Mouse (Mus musculus) MEL (cell line): ENCODE data around the gene Cd86. TPM values are rescaled to one million over a fixed set of nuclear protein-coding genes. Genes with fewer than 3 reads are reported as not detected.

Experiments
- DNase-seq: peaks from one replicate; pipeline ENCODE4 v3.0.0; 2011; ENCODE audit warnings: low read depth, low spot score
- H3K27ac ChIP-seq: 2 replicates; pipeline ENCODE4 v1.5.1; 2012; ENCODE audit warnings: low read depth, mild to moderate bottlenecking, control low read depth, low read length, moderate library complexity; ENCODE audit not compliant: control insufficient read depth
- H3K27me3 ChIP-seq, 2 experiments: fragments of 150-350 bp in 1 of 2; sonication (generic) in 1 of 2; 2 replicates each; pipeline ENCODE4 v1.6.1; 2012; ENCODE audit warnings: low read length in 2 of 2, mild to moderate bottlenecking in 2 of 2, improper control_type of control experiment in 1 of 2, moderate library complexity in 1 of 2; ENCODE audit not compliant: insufficient read depth in 2 of 2, control insufficient read depth in 1 of 2
- H3K36me3 ChIP-seq, 2 experiments: 2 replicates each; pipeline ENCODE4 v1.6.1; 2012 to 2014; ENCODE audit warnings: low read length in 2 of 2, improper control_type of control experiment in 1 of 2, inconsistent platforms in 1 of 2, mild to moderate bottlenecking in 1 of 2; ENCODE audit not compliant: insufficient read depth in 2 of 2, control insufficient read depth in 1 of 2
- H3K4me1 ChIP-seq, 2 experiments: fragments of 150-350 bp in 1 of 2; sonication (generic) in 1 of 2; 2 replicates each; pipeline ENCODE4 v1.6.1; 2012; ENCODE audit warnings: low read length in 2 of 2, improper control_type of control experiment in 1 of 2, mild to moderate bottlenecking in 1 of 2; ENCODE audit not compliant: insufficient read depth in 2 of 2, control insufficient read depth in 1 of 2
- H3K4me3 ChIP-seq, 2 experiments: fragments of 150-350 bp in 1 of 2; sonication (generic) in 1 of 2; 2 replicates each; pipeline ENCODE4 v1.5.1; 2012; ENCODE audit warnings: low read depth in 2 of 2, low read length in 2 of 2, mild to moderate bottlenecking in 2 of 2, moderate library complexity in 2 of 2, control low read depth in 1 of 2, improper control_type of control experiment in 1 of 2; ENCODE audit not compliant: control insufficient read depth in 1 of 2, insufficient read depth in 1 of 2
- H3K79me2 ChIP-seq: 2 replicates; pipeline ENCODE4 v1.6.1; 2012; ENCODE audit warnings: mild to moderate bottlenecking, low read length, moderate library complexity; ENCODE audit not compliant: control insufficient read depth, poor library complexity, insufficient read depth
- H3K9ac ChIP-seq: 2 replicates; pipeline ENCODE4 v1.6.1; 2012; ENCODE audit warnings: low read depth, mild to moderate bottlenecking, control low read depth, low read length, moderate library complexity; ENCODE audit not compliant: control insufficient read depth, poor library complexity, severe bottlenecking
- H3K9me3 ChIP-seq: fragments of 150-350 bp; sonication (generic); replicated peaks from 2 replicates; pipeline ENCODE4 v1.6.1; 2012; ENCODE audit warnings: mild to moderate bottlenecking, low read length, improper control_type of control experiment, moderate library complexity; ENCODE audit not compliant: insufficient read depth
- BHLHE40 ChIP-seq: IDR thresholded peaks from 2 replicates; pipeline ENCODE4 v1.6.1; 2012; ENCODE audit warnings: low read depth, mild to moderate bottlenecking, inconsistent platforms, low read length, improper control_type of control experiment, borderline replicate concordance
- CHD1 ChIP-seq: IDR thresholded peaks from 2 replicates; pipeline ENCODE4 v1.6.1; 2012; ENCODE audit warnings: low read depth, mild to moderate bottlenecking, inconsistent platforms, low read length, improper control_type of control experiment
- ELF1 ChIP-seq: IDR thresholded peaks from 2 replicates; pipeline ENCODE4 v1.6.1; 2014; ENCODE audit warnings: low read depth, mild to moderate bottlenecking, inconsistent platforms, low read length, improper control_type of control experiment, moderate library complexity
- EP300 ChIP-seq, 2 experiments: IDR thresholded peaks; 2 replicates each; pipeline ENCODE4 v1.6.1; 2011; ENCODE audit warnings: improper control_type of control experiment in 2 of 2, low read length in 2 of 2, low read depth in 1 of 2, mild to moderate bottlenecking in 1 of 2
- ETS1 ChIP-seq: IDR thresholded peaks from 2 replicates; pipeline ENCODE4 v1.6.1; 2012; ENCODE audit warnings: low read depth, mild to moderate bottlenecking, inconsistent platforms, low read length, improper control_type of control experiment, moderate library complexity
- HCFC1 ChIP-seq: IDR thresholded peaks from 2 replicates; pipeline ENCODE4 v1.6.1; 2012; ENCODE audit warnings: low read depth, mild to moderate bottlenecking, inconsistent platforms, low read length, improper control_type of control experiment, moderate library complexity
- JUND ChIP-seq: IDR thresholded peaks from 2 replicates; pipeline ENCODE4 v1.6.1; 2011; ENCODE audit warnings: low read depth, mild to moderate bottlenecking, improper control_type of control experiment, low read length
- KAT2A ChIP-seq: conservative IDR thresholded peaks from 2 replicates; pipeline ENCODE4 v1.6.1; 2012; ENCODE audit warnings: low read depth, low read length, improper control_type of control experiment, inconsistent platforms
- MAFK ChIP-seq: IDR thresholded peaks from 2 replicates; pipeline ENCODE4 v1.6.1; 2011; ENCODE audit warnings: low read depth, mild to moderate bottlenecking, low read length, improper control_type of control experiment, borderline replicate concordance
- MAX ChIP-seq: IDR thresholded peaks from 2 replicates; pipeline ENCODE4 v1.6.1; 2011; ENCODE audit warnings: low read length, improper control_type of control experiment
- MAZ ChIP-seq: IDR thresholded peaks from 2 replicates; pipeline ENCODE4 v1.6.1; 2012; ENCODE audit warnings: low read depth, mild to moderate bottlenecking, inconsistent platforms, low read length, improper control_type of control experiment
- MXI1 ChIP-seq: IDR thresholded peaks from 2 replicates; pipeline ENCODE4 v1.6.1; 2011; ENCODE audit warnings: mild to moderate bottlenecking, low read depth, low read length, improper control_type of control experiment
- MYC ChIP-seq: IDR thresholded peaks from 2 replicates; pipeline ENCODE4 v1.6.1; 2011; ENCODE audit warnings: low read depth, mild to moderate bottlenecking, low read length, improper control_type of control experiment, moderate library complexity
- NELFE ChIP-seq: IDR thresholded peaks from 2 replicates; pipeline ENCODE4 v1.6.1; 2011; ENCODE audit warnings: low read depth, low read length, improper control_type of control experiment
- POLR2AphosphoS2 ChIP-seq: IDR thresholded peaks from 2 replicates; pipeline ENCODE4 v1.6.1; 2011; ENCODE audit warnings: low read length, improper control_type of control experiment
- POLR2AphosphoS5 ChIP-seq: IDR thresholded peaks from 2 replicates; pipeline ENCODE4 v1.6.1; 2012; ENCODE audit warnings: low read depth, borderline replicate concordance, mild to moderate bottlenecking, inconsistent platforms, low read length, moderate library complexity, mixed read lengths
- RAD21 ChIP-seq: IDR thresholded peaks from 2 replicates; pipeline ENCODE4 v1.6.1; 2011; ENCODE audit warnings: mild to moderate bottlenecking, low read depth, low read length, improper control_type of control experiment
- TAL1 ChIP-seq: IDR thresholded peaks from 2 replicates; pipeline ENCODE4 v1.6.1; 2012; ENCODE audit warnings: mild to moderate bottlenecking, inconsistent platforms, low read length, moderate library complexity, mixed read lengths
- TBP ChIP-seq: IDR thresholded peaks from 2 replicates; pipeline ENCODE4 v1.8.0; 2011; ENCODE audit warnings: low read depth, low read length, improper control_type of control experiment
- TCF12 ChIP-seq: IDR thresholded peaks from 2 replicates; pipeline ENCODE4 v1.6.1; 2014; ENCODE audit warnings: low read depth, mild to moderate bottlenecking, inconsistent platforms, low read length, improper control_type of control experiment, moderate library complexity
- UBTF ChIP-seq: IDR thresholded peaks from 2 replicates; pipeline ENCODE4 v1.6.1; 2012; ENCODE audit warnings: low read depth, mild to moderate bottlenecking, inconsistent platforms, low read length, improper control_type of control experiment, moderate library complexity, borderline replicate concordance; ENCODE audit not compliant: insufficient read depth
- USF1 ChIP-seq: IDR thresholded peaks from 2 replicates; pipeline ENCODE4 v1.6.1; 2014; ENCODE audit warnings: low read depth, mild to moderate bottlenecking, inconsistent platforms, low read length, improper control_type of control experiment, moderate library complexity
- USF2 ChIP-seq, 2 experiments: IDR thresholded peaks; 2 replicates each; pipeline ENCODE4 v1.6.1; 2011 to 2012; ENCODE audit warnings: improper control_type of control experiment in 2 of 2, low read length in 2 of 2, borderline replicate concordance in 1 of 2, inconsistent platforms in 1 of 2, low read depth in 1 of 2, mild to moderate bottlenecking in 1 of 2; ENCODE audit not compliant: insufficient read depth in 1 of 2
- ZKSCAN1 ChIP-seq: IDR thresholded peaks from 2 replicates; pipeline ENCODE4 v1.6.1; 2012; ENCODE audit warnings: low read depth, mild to moderate bottlenecking, inconsistent platforms, low read length, improper control_type of control experiment, moderate library complexity
- ZMIZ1 ChIP-seq: IDR thresholded peaks from 2 replicates; pipeline ENCODE4 v1.6.1; 2012; ENCODE audit warnings: low read depth, mild to moderate bottlenecking, inconsistent platforms, low read length, improper control_type of control experiment, moderate library complexity
- polyA plus RNA-seq, 2 experiments: library from polyadenylated mRNA; stranded (reverse) in 1 of 2; unstranded in 1 of 2; fragments of >175 nt in 1 of 2; fragments of >200 nt in 1 of 2; gene quantifications; 2 replicates each; pipeline versions ENCODE4 v1.2.1 to v1.2.4; 2012; ENCODE audit warnings: low replicate concordance in 2 of 2, low read depth in 1 of 2; ENCODE audit not compliant: insufficient read length in 2 of 2, insufficient read depth in 1 of 2, missing spikeins in 1 of 2
- total RNA-seq: library from RNA; depleted of rRNA; stranded (reverse); fragments of 300-350 nt; gene quantifications from 2 replicates; pipeline ENCODE4 v1.2.3, GENCODE M21; 2012

Cd86 gene
- total and polyA plus RNA-seq, 3 experiments = not detected

- no peak for DNase-seq
- no peaks in the 10 kb centered on the region for H3K36me3 ChIP-seq
- no peak overlapping the region for H3K27ac ChIP-seq
- no peaks in the 10 kb centered on the region for H3K4me1 ChIP-seq
- no peak overlapping the region for H3K4me3 ChIP-seq
- no peaks in the 10 kb centered on the region for H3K27me3 ChIP-seq
- H3K9me3 ChIP-seq = no peaks in the 10 kb centered on the region
- TF ChIP-seq MAZ (no peak), TCF12 (no peak), KAT2A (no peak), POLR2AphosphoS5 (no peak), ETS1 (no peak), USF1 (no peak), TAL1 (no peak), JUND (no peak)
- H3K9ac ChIP-seq = no peak overlapping the region
- no peaks in the 10 kb centered on the region for H3K79me2 ChIP-seq
Measured at GRCm38 (mm10) chr16:36655199-36655598, 10.7 kb downstream of the Cd86 start.

GRCm38 (mm10) chr16:36651174-36651766, 14.6 kb downstream of the Cd86 start:
- H3K4me1 ChIP-seq = no peaks in the 10 kb centered on the region
- no peak overlapping the region for H3K27ac ChIP-seq
- no peak for TF ChIP-seq USF2 (IDR thresholded peaks at IDR 0.05; ENCODE audit: borderline replicate concordance in 1 of 2, insufficient read depth in 1 of 2, low read depth in 1 of 2, low read length in 2 of 2)
- no peak for TF ChIP-seq UBTF
- TF ChIP-seq HCFC1 = no peak
- TF ChIP-seq USF1 = no peak
- no peak for TF ChIP-seq MAX
- TF ChIP-seq BHLHE40 = no peak
- no peak for TF ChIP-seq ZKSCAN1
- no peak for TF ChIP-seq EP300 (IDR thresholded peaks at IDR 0.05; ENCODE audit: low read depth in 1 of 2, low read length in 2 of 2)
- TF ChIP-seq RAD21 = no peak
- TF ChIP-seq CHD1 = no peak
- TF ChIP-seq MXI1 = no peak
- TF ChIP-seq MAFK = no peak
- TF ChIP-seq NELFE = no peak
- TF ChIP-seq POLR2AphosphoS2 = no peak
- TF ChIP-seq MYC = no peak
- TF ChIP-seq TBP = no peak
- no peak for TF ChIP-seq ELF1
- no peak for TF ChIP-seq ZMIZ1
- no peak for TF ChIP-seq TAL1
- no peak overlapping the region for H3K4me3 ChIP-seq
- no peaks in the 10 kb centered on the region for H3K9me3 ChIP-seq
- H3K9ac ChIP-seq = no peak overlapping the region
- H3K36me3 ChIP-seq = no peaks in the 10 kb centered on the region
- H3K79me2 ChIP-seq = no peaks in the 10 kb centered on the region
- no peaks in the 10 kb centered on the region for H3K27me3 ChIP-seq
- no peak for DNase-seq
